Mouse (Mus musculus) testis, adult 10 weeks (tissue): ENCODE results near the gene Kctd2. TPM values are rescaled to one million over a fixed set of nuclear protein-coding genes. Genes with fewer than 3 reads are reported as not detected.

Experiments
- polyA plus RNA-seq: library from polyadenylated mRNA; stranded (reverse); fragments of 350-450 nt; fragmentation: Illumina TruSeq; extraction: RNeasy Lipid Tissue Mini Kit (QIAGEN cat#74804); gene quantifications from one replicate; pipeline ENCODE4 v1.2.3, GENCODE M21; 2014; ENCODE audit warnings: low read depth, low replicate concordance

Kctd2 gene
- polyA plus RNA-seq = 9.7 TPM

GRCm38 (mm10) chr11:115419531-115420237, at the start of gene Kctd2, which contains the start of gene Atp5h:
Gene Kctd2, plus strand, starts transcription at chr11:115420128.
Gene Atp5h, minus strand, starts transcription at chr11:115419962.

GRCm38 (mm10) chr11:115381743-115382539, 38.0 kb upstream of the Kctd2 start, which contains the start of gene Cdr2l:
Gene Cdr2l, plus strand, starts transcription at chr11:115381916.

GRCm38 (mm10) chr11:115403338-115404124, 16.4 kb upstream of the Kctd2 start, which contains the start of gene Mrpl58:
Gene Mrpl58, plus strand, starts transcription at chr11:115403752.

GRCm38 (mm10) chr11:115439906-115440595, 20.1 kb downstream of the Kctd2 start, which contains the start of gene Trim80:
Gene Trim80, plus strand, starts transcription at chr11:115440545.

GRCm38 (mm10) chr11:115462243-115462891, 42.4 kb downstream of the Kctd2 start, which contains the start of gene Slc16a5:
Gene Slc16a5, plus strand, starts transcription at chr11:115462474.

GRCm38 (mm10) chr11:115475025-115475757, 55.3 kb downstream of the Kctd2 start, which contains the start of gene Armc7:
Gene Armc7, plus strand, starts transcription at chr11:115475667.

Other genes with a start within 250 kb of the Kctd2 start
- 0.13 TPM for gene Tmem104, start 232.6 kb upstream of the Kctd2 start, polyA plus RNA-seq
- gene Nat9, start 232.3 kb upstream of the Kctd2 start, polyA plus RNA-seq = 7.1 TPM
- 0.04 TPM for gene Grin2c, start 152.9 kb upstream of the Kctd2 start, polyA plus RNA-seq
- 5.7 TPM for gene Fdxr, start 143.1 kb upstream of the Kctd2 start, polyA plus RNA-seq
- gene Fads6, start 122.5 kb upstream of the Kctd2 start, polyA plus RNA-seq = 3.2 TPM
- 0.53 TPM for gene Otop2, start 113.0 kb upstream of the Kctd2 start, polyA plus RNA-seq
- gene Ush1g, start 98.1 kb upstream of the Kctd2 start, polyA plus RNA-seq = 0.28 TPM
- gene Otop3, start 85.4 kb upstream of the Kctd2 start, polyA plus RNA-seq = not detected
- not detected for gene Hid1, start 52.4 kb upstream of the Kctd2 start, polyA plus RNA-seq
- 0.29 TPM for gene Cdr2l, start 38.2 kb upstream of the Kctd2 start, polyA plus RNA-seq
- 6.3 TPM for gene Mrpl58, start 16.4 kb upstream of the Kctd2 start, polyA plus RNA-seq
- gene Atp5h, start 166 bp upstream of the Kctd2 start, polyA plus RNA-seq = 319 TPM
- gene Trim80, start 20.4 kb downstream of the Kctd2 start, polyA plus RNA-seq = 17.4 TPM
- gene Slc16a5, start 42.3 kb downstream of the Kctd2 start, polyA plus RNA-seq = 0.52 TPM
- gene Armc7, start 55.5 kb downstream of the Kctd2 start, polyA plus RNA-seq = 0.41 TPM
- gene Nt5c, start 71.7 kb downstream of the Kctd2 start, polyA plus RNA-seq = 2.5 TPM
- 114 TPM for gene Jpt1, start 94.3 kb downstream of the Kctd2 start, polyA plus RNA-seq
- gene Sumo2, start 116.1 kb downstream of the Kctd2 start, polyA plus RNA-seq = 627 TPM
- 39.0 TPM for gene Nup85, start 144.3 kb downstream of the Kctd2 start, polyA plus RNA-seq
- 2.1 TPM for gene Mrps7, start 183.8 kb downstream of the Kctd2 start, polyA plus RNA-seq
- gene Gga3, start 183.9 kb downstream of the Kctd2 start, polyA plus RNA-seq = 4.0 TPM
- 80.0 TPM for gene Mif4gd, start 192.8 kb downstream of the Kctd2 start, polyA plus RNA-seq
- gene Slc25a19, start 208.2 kb downstream of the Kctd2 start, polyA plus RNA-seq = 1.8 TPM